Mouse (Mus musculus): ENCODE measurements around the gene Pik3r4. TPM values are rescaled to one million over a fixed set of nuclear protein-coding genes. Genes with fewer than 3 reads are reported as not detected.

Pik3r4 gene
- polyA plus RNA-seq, 1 experiment from 2014 or later: 25.4 TPM

DNA sequence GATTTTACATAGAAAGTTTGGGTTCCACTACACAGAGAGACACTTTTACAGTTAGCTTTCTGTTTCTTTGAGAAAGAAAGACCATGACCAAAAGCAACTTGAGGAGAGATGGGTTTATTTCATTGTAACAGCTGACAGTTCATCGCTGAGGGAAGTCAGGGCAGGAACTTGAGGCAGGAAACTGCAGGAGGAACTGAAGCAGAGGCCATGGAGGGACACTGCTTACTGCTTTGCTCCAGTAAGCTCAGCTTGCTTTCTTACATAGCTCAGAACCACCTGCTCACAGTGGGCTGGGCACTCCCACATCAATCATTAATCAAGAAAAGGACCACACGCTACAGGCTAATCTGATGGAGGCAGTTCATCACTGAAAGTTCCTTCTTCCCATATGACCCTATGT, 13.4 kb downstream of the Pik3r4 start:
- no peak overlapping the region for H3K27ac ChIP-seq (ENCODE audit: low read depth, low read length)
- H3K36me3 ChIP-seq (ENCODE audit: control insufficient read depth, insufficient read depth, low read length): no peaks in the 10 kb centered on the region; the same call in 1 of the 2 replicates
- no peak overlapping the region for H3K9ac ChIP-seq (ENCODE audit: low read length)
- 85% methylated on average over 2 of the region's 2 CpGs for WGBS
- no peaks in the 10 kb centered on the region for H3K4me1 ChIP-seq (replicated peaks; ENCODE audit: control insufficient read depth, insufficient read depth, low read length)
- no peak overlapping the region for H3K4me2 ChIP-seq (ENCODE audit: low read depth, low read length, severe bottlenecking)
- H3K4me3 ChIP-seq (ENCODE audit: low read depth, low read length): no peak overlapping the region
- DNase-seq (ENCODE audit: low spot score) (no peak), ATAC-seq (replicated peaks; ENCODE audit: low FRiP score) (no peak)
- no peaks in the 10 kb centered on the region for H3K27me3 ChIP-seq (ENCODE audit: control insufficient read depth, insufficient read depth, low read length)
- no peaks in the 10 kb centered on the region for H3K9me3 ChIP-seq (ENCODE audit: control insufficient read depth, low read length)

DNA sequence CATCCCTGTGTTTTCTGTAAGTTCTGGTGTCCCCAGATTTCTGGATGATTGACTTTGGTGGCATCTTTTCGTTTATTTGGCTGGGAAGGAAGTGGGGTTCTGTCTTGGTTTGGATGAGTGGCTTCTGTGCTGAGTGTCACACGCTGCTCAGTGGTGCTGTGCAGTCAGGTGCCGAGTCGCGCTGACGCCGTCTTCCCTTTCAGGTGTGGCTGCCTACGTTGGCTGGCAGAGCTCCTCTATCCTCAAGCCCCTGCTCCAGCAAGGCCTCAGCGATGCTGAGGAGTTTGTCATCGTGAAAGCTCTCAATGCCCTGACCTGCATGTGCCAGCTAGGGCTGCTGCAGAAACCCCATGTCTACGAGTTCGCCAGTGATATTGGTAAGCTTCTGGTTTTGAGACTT, 15.4 kb downstream of the Pik3r4 start:
- Histone ChIP-seq H3K27me3 (ENCODE audit: control insufficient read depth, insufficient read depth, low read length) (no peaks in the 10 kb centered on the region), H3K4me1 (replicated peaks; ENCODE audit: control insufficient read depth, insufficient read depth, low read length) (no peaks in the 10 kb centered on the region), H3K36me3 (ENCODE audit: control insufficient read depth, insufficient read depth, low read length) (no peaks in the 10 kb centered on the region; the same call in 1 of the 2 replicates), H3K9ac (ENCODE audit: low read length) (no peak overlapping the region), H3K4me3 (ENCODE audit: low read depth, low read length) (no peak overlapping the region), H3K9me3 (ENCODE audit: control insufficient read depth, low read length) (no peaks in the 10 kb centered on the region), H3K4me2 (ENCODE audit: low read depth, low read length, severe bottlenecking) (no peak overlapping the region), H3K27ac (ENCODE audit: low read depth, low read length) (no peak overlapping the region)
- DNase-seq (ENCODE audit: low spot score) (no peak), ATAC-seq (replicated peaks; ENCODE audit: low FRiP score) (no peak)
- 96% methylated on average over 12 of the region's 12 CpGs for WGBS

DNA sequence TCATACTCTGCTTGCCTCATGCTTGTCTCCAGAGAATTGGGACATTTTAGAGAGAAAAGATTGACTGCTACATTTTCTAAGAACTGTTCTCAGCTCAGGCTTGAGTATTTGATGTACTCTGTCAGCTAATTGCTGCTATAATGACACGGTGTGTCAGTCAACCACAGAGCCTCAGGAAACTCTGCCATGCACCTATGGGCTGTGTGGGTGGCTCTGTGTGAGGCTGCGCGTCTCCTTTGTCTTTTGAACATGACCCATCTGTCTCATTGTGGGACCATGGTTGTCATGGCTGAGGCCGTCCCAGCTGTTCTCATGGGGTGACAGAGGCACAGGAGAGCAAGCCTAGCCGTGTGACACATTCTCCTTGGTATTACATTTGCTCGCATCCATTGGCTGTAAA, 17.1 kb downstream of the Pik3r4 start:
- Histone ChIP-seq H3K9ac (ENCODE audit: low read length) (no peak overlapping the region), H3K4me2 (ENCODE audit: low read depth, low read length, severe bottlenecking) (no peak overlapping the region), H3K4me3 (ENCODE audit: low read depth, low read length) (no peak overlapping the region), H3K4me1 (replicated peaks; ENCODE audit: control insufficient read depth, insufficient read depth, low read length) (no peaks in the 10 kb centered on the region), H3K27ac (ENCODE audit: low read depth, low read length) (no peak overlapping the region), H3K9me3 (ENCODE audit: control insufficient read depth, low read length) (no peaks in the 10 kb centered on the region), H3K36me3 (ENCODE audit: control insufficient read depth, insufficient read depth, low read length) (no peaks in the 10 kb centered on the region), H3K27me3 (ENCODE audit: control insufficient read depth, insufficient read depth, low read length) (no peaks in the 10 kb centered on the region)
- ATAC-seq (replicated peaks; ENCODE audit: low FRiP score): no peak
- DNase-seq (ENCODE audit: low spot score): no peak
- 89% methylated on average over 6 of the region's 6 CpGs for WGBS

DNA sequence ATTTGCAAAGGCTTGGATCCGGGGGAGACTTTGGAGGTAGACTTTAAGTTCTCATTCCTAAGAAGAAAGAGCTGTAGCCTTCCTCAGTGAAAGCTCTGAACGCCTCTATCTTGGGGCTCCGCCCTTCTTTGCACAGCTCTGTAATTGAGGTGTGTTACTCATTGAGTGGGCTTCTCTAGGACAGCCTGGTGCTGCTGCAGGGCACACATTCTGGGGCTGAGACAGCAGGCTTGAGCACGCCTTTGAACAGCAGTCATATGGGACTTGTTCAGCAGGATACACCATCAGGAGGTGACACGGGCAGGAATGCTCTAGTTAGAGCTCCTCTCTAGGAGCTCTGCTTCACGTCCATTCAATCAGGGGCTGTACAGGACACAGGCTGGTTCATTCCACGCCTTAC, 22.5 kb downstream of the Pik3r4 start:
- DNase-seq (ENCODE audit: low spot score) (no peak), ATAC-seq (replicated peaks; ENCODE audit: low FRiP score) (no peak)
- Histone ChIP-seq H3K4me2 (ENCODE audit: low read depth, low read length, severe bottlenecking) (no peak overlapping the region), H3K27me3 (ENCODE audit: control insufficient read depth, insufficient read depth, low read length) (no peaks in the 10 kb centered on the region), H3K27ac (ENCODE audit: low read depth, low read length) (no peak overlapping the region), H3K9me3 (ENCODE audit: control insufficient read depth, low read length) (no peaks in the 10 kb centered on the region), H3K4me3 (ENCODE audit: low read depth, low read length) (no peak overlapping the region), H3K9ac (ENCODE audit: low read length) (no peak overlapping the region), H3K4me1 (replicated peaks; ENCODE audit: control insufficient read depth, insufficient read depth, low read length) (no peaks in the 10 kb centered on the region), H3K36me3 (ENCODE audit: control insufficient read depth, insufficient read depth, low read length) (peaks cover 3% of the 10 kb centered on the region; the same call in 1 of the 2 replicates)
- 92% methylated on average over 7 of the region's 7 CpGs for WGBS

DNA sequence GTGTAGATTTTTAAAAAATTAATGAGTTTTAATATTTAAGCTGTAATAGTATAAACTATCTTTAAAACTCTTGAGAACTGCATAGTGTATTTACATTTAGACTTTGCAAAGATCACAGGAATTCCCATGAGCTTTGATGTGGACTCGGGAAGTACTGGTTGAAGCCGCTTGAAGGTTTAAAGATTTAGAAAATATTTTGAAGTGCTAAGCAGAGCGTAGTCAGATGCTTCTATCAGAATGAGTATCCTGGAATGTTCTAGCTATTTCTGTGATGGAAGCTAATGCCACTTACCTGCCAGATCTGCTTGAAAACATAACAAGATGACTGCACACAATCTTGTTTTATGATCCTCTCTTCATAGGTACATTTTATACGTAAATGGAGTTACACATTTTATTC, 28.1 kb downstream of the Pik3r4 start:
- WGBS: 95% methylated on average over 4 of the region's 4 CpGs
- Histone ChIP-seq H3K27ac (ENCODE audit: low read depth, low read length) (no peak overlapping the region), H3K27me3 (ENCODE audit: control insufficient read depth, insufficient read depth, low read length) (no peaks in the 10 kb centered on the region), H3K4me1 (replicated peaks; ENCODE audit: control insufficient read depth, insufficient read depth, low read length) (no peaks in the 10 kb centered on the region), H3K36me3 (ENCODE audit: control insufficient read depth, insufficient read depth, low read length) (peaks cover 3% of the 10 kb centered on the region; the same call in 1 of the 2 replicates), H3K9me3 (ENCODE audit: control insufficient read depth, low read length) (no peaks in the 10 kb centered on the region), H3K9ac (ENCODE audit: low read length) (no peak overlapping the region), H3K4me3 (ENCODE audit: low read depth, low read length) (no peak overlapping the region), H3K4me2 (ENCODE audit: low read depth, low read length, severe bottlenecking) (no peak overlapping the region)
- DNase-seq (ENCODE audit: low spot score): no peak
- ATAC-seq (replicated peaks; ENCODE audit: low FRiP score): no peak

DNA sequence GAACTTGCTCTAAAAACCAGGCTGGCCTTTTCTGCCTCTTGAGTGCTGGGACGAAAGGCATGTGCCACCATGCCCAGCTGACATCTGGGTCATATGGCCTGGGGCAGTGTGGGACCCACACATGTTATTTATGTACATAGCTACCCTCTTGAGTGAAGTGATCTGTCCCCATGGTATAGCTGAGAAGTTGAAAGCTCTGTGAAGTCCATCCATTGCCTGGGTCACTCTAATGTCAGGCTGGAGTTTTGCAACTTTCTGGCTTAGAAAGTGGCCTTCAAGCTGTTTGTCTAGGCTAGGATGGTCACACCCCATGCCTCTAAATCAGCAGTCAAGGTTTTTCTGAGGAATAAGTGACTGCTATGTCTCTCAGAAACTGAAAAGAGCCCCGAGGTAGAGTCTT, 29.3 kb downstream of the Pik3r4 start:
- Histone ChIP-seq H3K9ac (ENCODE audit: low read length) (no peak overlapping the region), H3K27me3 (ENCODE audit: control insufficient read depth, insufficient read depth, low read length) (no peaks in the 10 kb centered on the region), H3K4me1 (replicated peaks; ENCODE audit: control insufficient read depth, insufficient read depth, low read length) (no peaks in the 10 kb centered on the region), H3K36me3 (ENCODE audit: control insufficient read depth, insufficient read depth, low read length) (peaks cover 3% of the 10 kb centered on the region; the same call in 1 of the 2 replicates), H3K4me2 (ENCODE audit: low read depth, low read length, severe bottlenecking) (no peak overlapping the region), H3K9me3 (ENCODE audit: control insufficient read depth, low read length) (no peaks in the 10 kb centered on the region), H3K4me3 (ENCODE audit: low read depth, low read length) (no peak overlapping the region), H3K27ac (ENCODE audit: low read depth, low read length) (no peak overlapping the region)
- ATAC-seq (replicated peaks; ENCODE audit: low FRiP score) (no peak), DNase-seq (ENCODE audit: low spot score) (no peak)
- 81% methylated on average over 2 of the region's 2 CpGs for WGBS

DNA sequence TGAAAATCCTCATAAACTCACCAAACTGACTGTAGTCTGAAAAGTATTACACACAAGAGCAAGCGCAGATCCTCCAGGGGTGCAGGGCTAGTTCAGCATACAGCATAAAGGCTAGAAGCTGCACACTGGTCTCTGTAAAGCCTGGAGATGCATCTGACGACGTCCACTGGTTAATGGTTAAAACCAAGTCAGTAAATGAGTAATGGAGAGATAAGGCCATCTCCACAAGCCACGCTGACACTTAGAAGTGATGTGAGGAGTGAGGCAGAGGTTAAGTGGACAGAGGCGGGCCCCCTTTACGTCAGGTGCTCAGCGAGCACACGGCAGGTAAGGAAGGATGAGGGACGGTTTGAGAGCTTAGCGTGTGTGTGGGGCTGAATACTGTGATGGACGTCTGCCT, 33.2 kb downstream of the Pik3r4 start:
- WGBS: 91% methylated on average over 11 of the region's 11 CpGs
- DNase-seq (ENCODE audit: low spot score): no peak

DNA sequence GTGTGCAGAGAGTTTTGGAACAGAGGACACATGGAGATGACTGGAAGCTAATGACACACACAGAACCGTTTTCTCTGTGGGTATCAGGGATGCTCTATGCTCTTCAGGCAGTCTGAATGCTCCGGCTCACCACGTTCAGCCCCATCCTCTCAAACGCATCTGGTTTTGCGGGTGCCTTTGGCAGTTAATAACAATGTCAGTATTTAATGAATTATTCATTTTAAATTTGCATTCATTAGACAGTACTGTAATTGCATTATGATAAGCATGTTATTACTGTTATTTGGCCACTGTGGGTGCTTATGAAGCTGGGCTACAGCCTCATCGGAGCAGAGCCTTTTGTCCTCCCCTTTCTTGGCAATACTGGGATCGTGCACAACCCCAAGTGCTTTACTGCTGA, 38.6 kb downstream of the Pik3r4 start:
- Histone ChIP-seq H3K27me3 (ENCODE audit: control insufficient read depth, insufficient read depth, low read length) (no peaks in the 10 kb centered on the region), H3K4me1 (replicated peaks; ENCODE audit: control insufficient read depth, insufficient read depth, low read length) (no peaks in the 10 kb centered on the region), H3K4me2 (ENCODE audit: low read depth, low read length, severe bottlenecking) (no peak overlapping the region), H3K9ac (ENCODE audit: low read length) (no peak overlapping the region), H3K36me3 (ENCODE audit: control insufficient read depth, insufficient read depth, low read length) (no peaks in the 10 kb centered on the region; the same call in 1 of the 2 replicates), H3K4me3 (ENCODE audit: low read depth, low read length) (no peak overlapping the region), H3K9me3 (ENCODE audit: control insufficient read depth, low read length) (no peaks in the 10 kb centered on the region), H3K27ac (ENCODE audit: low read depth, low read length) (no peak overlapping the region)
- DNase-seq (ENCODE audit: low spot score) (no peak), ATAC-seq (replicated peaks; ENCODE audit: low FRiP score) (no peak)
- WGBS: 78% methylated on average over 7 of the region's 7 CpGs

More for the DNA sequence above, 33.2 kb downstream of the Pik3r4 start:
- no peaks in the 10 kb centered on the region for H3K9me3 ChIP-seq (ENCODE audit: control insufficient read depth, low read length)
- H3K4me3 ChIP-seq (ENCODE audit: low read depth, low read length): no peak overlapping the region
- H3K27ac ChIP-seq (ENCODE audit: low read depth, low read length): no peak overlapping the region
- H3K4me1 ChIP-seq (replicated peaks; ENCODE audit: control insufficient read depth, insufficient read depth, low read length): no peaks in the 10 kb centered on the region
- H3K9ac ChIP-seq (ENCODE audit: low read length): no peak overlapping the region
- no peak overlapping the region for H3K4me2 ChIP-seq (ENCODE audit: low read depth, low read length, severe bottlenecking)
- H3K27me3 ChIP-seq (ENCODE audit: control insufficient read depth, insufficient read depth, low read length): no peaks in the 10 kb centered on the region
- no peaks in the 10 kb centered on the region for H3K36me3 ChIP-seq (ENCODE audit: control insufficient read depth, insufficient read depth, low read length)
- ATAC-seq (replicated peaks; ENCODE audit: low FRiP score): no peak

DNA sequence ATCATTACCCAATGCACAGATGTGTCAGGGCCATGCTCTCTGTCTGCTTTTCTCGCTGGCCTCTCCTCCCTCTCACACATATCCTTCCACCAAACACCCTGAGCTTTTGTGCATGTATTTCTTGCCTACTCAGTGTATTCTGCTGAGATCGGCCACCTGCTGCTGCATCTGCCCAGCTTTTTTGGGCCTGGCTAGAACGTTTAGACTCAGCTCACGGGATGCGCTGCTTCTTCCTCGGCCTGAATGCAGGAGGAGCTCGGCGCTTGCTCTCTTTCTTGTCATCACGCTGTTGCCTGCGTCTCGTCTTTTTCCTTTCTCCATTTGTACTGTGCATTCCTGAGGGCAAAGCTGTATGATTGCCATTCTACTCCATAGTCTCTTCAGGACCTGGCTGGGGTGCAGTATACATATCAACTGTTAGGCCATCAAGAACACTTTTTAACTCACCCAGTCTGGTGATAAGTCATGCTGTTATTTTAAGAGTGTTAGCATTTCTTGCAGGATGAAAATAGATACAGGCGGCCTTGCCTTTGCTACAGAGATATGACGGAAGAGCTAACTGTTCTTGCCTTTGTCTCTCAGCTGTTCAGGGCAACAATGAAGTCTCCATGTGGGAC, 41.9 kb downstream of the Pik3r4 start:
- Histone ChIP-seq H3K27me3 (ENCODE audit: control insufficient read depth, insufficient read depth, low read length) (no peaks in the 10 kb centered on the region), H3K4me1 (replicated peaks; ENCODE audit: control insufficient read depth, insufficient read depth, low read length) (no peaks in the 10 kb centered on the region), H3K9me3 (ENCODE audit: control insufficient read depth, low read length) (no peaks in the 10 kb centered on the region), H3K9ac (ENCODE audit: low read length) (no peak overlapping the region), H3K4me3 (ENCODE audit: low read depth, low read length) (no peak overlapping the region), H3K27ac (ENCODE audit: low read depth, low read length) (no peak overlapping the region), H3K4me2 (ENCODE audit: low read depth, low read length, severe bottlenecking) (no peak overlapping the region), H3K36me3 (ENCODE audit: control insufficient read depth, insufficient read depth, low read length) (no peaks in the 10 kb centered on the region; the same call in 1 of the 2 replicates)
- no peak for ATAC-seq (replicated peaks; ENCODE audit: low FRiP score)
- WGBS: 95% methylated on average over 13 of the region's 13 CpGs
- DNase-seq (ENCODE audit: low spot score): no peak
